Mouse (Mus musculus) testis, adult 2 months (tissue): ENCODE results near the gene Drc7. TPM values are rescaled to one million over a fixed set of nuclear protein-coding genes. Genes with fewer than 3 reads are reported as not detected.

Source experiments
- H3K27ac ChIP-seq: fragments of 200-500 bp; 2 replicates; pipeline ENCODE4 v1.5.1; 2012; ENCODE audit warnings: low read depth, low read length; ENCODE audit not compliant: control insufficient read depth, insufficient read depth
- H3K27me3 ChIP-seq: fragments of 200-500 bp; 2 replicates; pipeline ENCODE4 v1.6.1; 2012; ENCODE audit warnings: mild to moderate bottlenecking, low read length, moderate library complexity; ENCODE audit not compliant: control insufficient read depth, insufficient read depth
- H3K36me3 ChIP-seq: fragments of 200-500 bp; 2 replicates; pipeline ENCODE4 v1.6.1; 2012; ENCODE audit warnings: mild to moderate bottlenecking, low read length; ENCODE audit not compliant: control insufficient read depth, insufficient read depth
- H3K4me1 ChIP-seq: fragments of 200-500 bp; 2 replicates; pipeline ENCODE4 v1.6.1; 2012; ENCODE audit warnings: low read length; ENCODE audit not compliant: control insufficient read depth, insufficient read depth
- H3K4me3 ChIP-seq: fragments of 200-500 bp; 2 replicates; pipeline ENCODE4 v1.5.1; 2012; ENCODE audit warnings: low read depth, mild to moderate bottlenecking, low read length, moderate library complexity, mixed read lengths; ENCODE audit not compliant: control insufficient read depth
- CTCF ChIP-seq: fragments of 200-500 bp; IDR thresholded peaks from 2 replicates; pipeline ENCODE4 v1.5.1; 2012; ENCODE audit warnings: low read depth, mild to moderate bottlenecking, inconsistent platforms, low read length, moderate library complexity; ENCODE audit not compliant: control insufficient read depth, insufficient read depth, insufficient replicate concordance
- POLR2A ChIP-seq: fragments of 200-500 bp; IDR thresholded peaks from 2 replicates; pipeline ENCODE4 v1.6.1; 2012; ENCODE audit warnings: low read depth, mild to moderate bottlenecking, inconsistent platforms, low read length, moderate library complexity; ENCODE audit not compliant: control insufficient read depth
- polyA plus RNA-seq: library from polyadenylated mRNA; depleted of rRNA; stranded (reverse); fragments of >200 nt; gene quantifications from 2 replicates; pipeline ENCODE4 v1.2.3, GENCODE M21; 2012

Drc7 gene
- polyA plus RNA-seq, 1 experiment, result 87.3 TPM

- H3K27ac ChIP-seq, result no peak overlapping the region
- H3K4me1 ChIP-seq, result no peaks in the 10 kb centered on the region
- TF ChIP-seq CTCF (no peak), POLR2A (no peak)
- no peaks in the 10 kb centered on the region for H3K27me3 ChIP-seq
- no peak overlapping the region for H3K4me3 ChIP-seq
- H3K36me3 ChIP-seq, result no peaks in the 10 kb centered on the region
These were observed 10.1 kb upstream of the Drc7 start for GRCm38 (mm10) chr8:95044811-95045210.

GRCm38 (mm10) chr8:95046982-95047381 is 7.9 kb upstream of the Drc7 start:
- Histone ChIP-seq H3K36me3 (no peaks in the 10 kb centered on the region), H3K27me3 (no peaks in the 10 kb centered on the region), H3K27ac (no peak overlapping the region), H3K4me3 (no peak overlapping the region), H3K4me1 (no peaks in the 10 kb centered on the region)
- no peak for TF ChIP-seq POLR2A
- TF ChIP-seq CTCF, result no peak

GRCm38 (mm10) chr8:95047884-95048680 is 6.8 kb upstream of the Drc7 start:
- no peaks in the 10 kb centered on the region for H3K27me3 ChIP-seq
- TF ChIP-seq CTCF (no peak), POLR2A (no peak)

GRCm38 (mm10) chr8:95049636-95050035 is 5.3 kb upstream of the Drc7 start:
- Histone ChIP-seq H3K27me3 (no peaks in the 10 kb centered on the region), H3K36me3 (no peaks in the 10 kb centered on the region), H3K4me1 (peaks cover 2% of the 10 kb centered on the region; the same call in 1 of the 2 replicates), H3K27ac (no peak overlapping the region), H3K4me3 (no peak overlapping the region)
- TF ChIP-seq POLR2A (no peak), CTCF (no peak)

More at GRCm38 (mm10) chr8:95047884-95048680, 6.8 kb upstream of the Drc7 start:
- H3K4me1 ChIP-seq, result no peaks in the 10 kb centered on the region
- no peak overlapping the region for H3K4me3 ChIP-seq
- no peaks in the 10 kb centered on the region for H3K36me3 ChIP-seq
- no peak overlapping the region for H3K27ac ChIP-seq

- Histone ChIP-seq H3K4me1 (peaks cover 5% of the 10 kb centered on the region), H3K4me3 (no peak overlapping the region), H3K27me3 (no peaks in the 10 kb centered on the region), H3K36me3 (no peaks in the 10 kb centered on the region; the same call in 1 of the 2 replicates), H3K27ac (no peak overlapping the region)
- TF ChIP-seq POLR2A (no peak), CTCF (no peak)
These were observed 465 bp upstream of the Drc7 start for GRCm38 (mm10) chr8:95054438-95054837.

GRCm38 (mm10) chr8:95056414-95056813 is 1.5 kb downstream of the Drc7 start:
- no peaks in the 10 kb centered on the region; the same call in 1 of the 2 replicates for H3K36me3 ChIP-seq
- H3K27ac ChIP-seq, result no peak overlapping the region
- peak overlapping the region; percentile 44 for H3K4me3 ChIP-seq
- H3K4me1 ChIP-seq, result peaks cover 8% of the 10 kb centered on the region
- H3K27me3 ChIP-seq, result no peaks in the 10 kb centered on the region
- TF ChIP-seq CTCF, result no peak
- TF ChIP-seq POLR2A, result no peak

- H3K36me3 ChIP-seq, result peaks cover 1% of the 10 kb centered on the region; the same call in 1 of the 2 replicates
- H3K27me3 ChIP-seq, result no peaks in the 10 kb centered on the region
- H3K4me1 ChIP-seq, result peaks cover 16% of the 10 kb centered on the region
- H3K4me3 ChIP-seq, result no peak overlapping the region
- H3K27ac ChIP-seq, result no peak overlapping the region
- TF ChIP-seq POLR2A (no peak), CTCF (no peak)
These were observed 3.8 kb downstream of the Drc7 start for GRCm38 (mm10) chr8:95058661-95059060.
